Mouse (Mus musculus) monocyte, adult 5-6 weeks (primary cell): ENCODE results near the gene Bcl2. TPM values are rescaled to one million over a fixed set of nuclear protein-coding genes. Genes with fewer than 3 reads are reported as not detected.

Source experiments
- ATAC-seq: fragments of 153-309, 156-312 bp; replicated peaks from 2 replicates; pipeline ENCODE4 v1.8.0; 2017; ENCODE audit warnings: mild to moderate bottlenecking; ENCODE audit not compliant: low TSS enrichment, insufficient number of reproducible peaks, severe bottlenecking, poor library complexity, low FRiP score
- total RNA-seq: library from RNA; stranded (forward); fragments of 200-1000, 200-491, 200-594 nt; gene quantifications from 3 replicates; pipeline ENCODE4 v1.2.3, GENCODE M21; 2017

The Bcl2 gene
- total RNA-seq, 1 experiment from 2014 or later = 64.9 TPM

DNA sequence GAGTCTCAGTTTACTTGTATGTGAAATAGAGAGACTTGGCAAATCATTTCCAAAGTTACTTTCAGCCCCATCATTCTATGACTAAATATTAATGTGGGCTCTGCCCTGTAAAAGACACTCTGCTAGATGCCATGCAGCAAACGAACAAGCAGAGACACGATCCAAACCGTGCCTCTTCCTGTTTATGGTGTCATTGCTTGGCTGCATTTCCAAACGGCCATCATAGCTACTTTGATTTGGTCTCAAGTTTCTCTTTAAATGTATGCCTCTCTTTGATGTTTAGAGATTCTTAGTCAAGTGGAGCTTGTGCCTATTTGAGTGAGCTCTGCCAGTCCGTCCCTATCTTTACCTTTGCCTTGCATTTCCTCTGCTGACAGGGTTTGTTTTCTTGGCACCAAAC, 111.5 kb downstream of the Bcl2 start:
- no peak for ATAC-seq

GRCm38 (mm10) chr1:106601247-106601646, 112.8 kb downstream of the Bcl2 start:
- no peak for ATAC-seq

- 0 out of 2 replicates have a peak, but pooled peaks have one; percentile 33 for ATAC-seq
Observed at GRCm38 (mm10) chr1:106600841-106601240, 113.2 kb downstream of the Bcl2 start.

DNA sequence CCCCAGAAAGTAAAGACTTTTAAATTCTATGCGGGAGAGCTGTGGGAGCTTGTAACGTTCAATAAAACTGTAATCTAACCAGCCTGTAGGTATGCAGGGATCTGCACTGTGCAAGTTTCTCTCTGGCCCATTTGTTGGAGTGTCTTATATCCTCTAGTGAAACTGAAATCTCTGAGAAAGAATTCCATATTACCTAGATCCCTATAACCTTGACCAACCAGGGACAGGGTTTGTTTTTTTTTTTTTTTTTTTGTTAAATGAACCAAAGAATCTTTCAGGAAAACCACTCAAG, 115.8 kb downstream of the Bcl2 start:
- no peak for ATAC-seq

DNA sequence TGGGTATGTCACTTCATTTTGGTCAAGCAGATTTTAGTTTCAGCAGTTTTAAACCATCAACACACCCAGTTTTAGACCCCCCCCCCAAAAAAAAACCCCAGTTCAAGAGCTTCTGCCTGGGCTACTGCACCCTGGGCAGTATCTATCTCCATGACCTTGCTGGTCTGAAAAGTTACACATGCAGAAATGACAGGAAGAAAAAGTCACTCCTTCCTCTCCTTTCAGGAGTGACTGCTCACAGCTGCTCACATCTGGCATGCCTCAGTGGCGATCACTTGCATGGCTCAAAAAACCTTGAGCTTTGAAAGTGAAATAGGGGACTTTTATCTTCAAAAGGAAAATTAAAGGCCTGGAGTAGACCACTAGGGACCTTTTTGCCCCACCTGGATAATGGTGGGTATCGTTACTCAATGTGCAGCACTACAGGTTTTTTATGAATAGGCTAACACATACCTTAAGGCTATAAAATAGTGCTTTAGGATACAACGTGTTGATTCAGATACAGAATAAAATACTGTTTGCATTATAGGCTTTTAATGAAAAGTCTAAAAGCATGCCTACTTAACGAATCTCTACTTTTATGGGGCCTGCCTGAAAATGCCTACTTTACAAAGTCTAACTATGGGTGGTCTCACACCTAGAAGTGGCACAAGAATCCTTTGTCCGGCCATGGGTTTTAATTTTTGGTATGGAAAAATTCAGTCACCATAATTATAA, 116.3 kb downstream of the Bcl2 start:
- no peak for ATAC-seq

DNA sequence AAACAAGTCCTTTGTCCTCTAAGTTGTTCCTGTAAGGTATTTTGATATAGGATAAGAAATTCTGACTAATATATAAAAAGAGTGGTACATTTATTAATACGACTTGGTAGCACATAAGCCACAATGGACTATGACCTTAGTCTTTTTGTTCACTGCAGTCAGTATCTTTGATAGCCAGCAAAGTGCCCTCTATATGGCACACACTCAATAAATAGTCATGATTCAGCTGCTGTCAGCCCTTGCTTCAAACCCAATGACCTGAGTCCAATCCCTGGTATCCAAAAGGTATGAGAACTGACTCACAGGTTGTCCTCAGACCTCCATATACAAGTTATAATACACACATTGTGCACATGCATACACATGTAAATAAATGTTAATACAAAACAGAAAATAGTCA, 117.7 kb downstream of the Bcl2 start:
- no peak for ATAC-seq

GRCm38 (mm10) chr1:106595286-106595885, 118.7 kb downstream of the Bcl2 start:
- no peak for ATAC-seq

DNA sequence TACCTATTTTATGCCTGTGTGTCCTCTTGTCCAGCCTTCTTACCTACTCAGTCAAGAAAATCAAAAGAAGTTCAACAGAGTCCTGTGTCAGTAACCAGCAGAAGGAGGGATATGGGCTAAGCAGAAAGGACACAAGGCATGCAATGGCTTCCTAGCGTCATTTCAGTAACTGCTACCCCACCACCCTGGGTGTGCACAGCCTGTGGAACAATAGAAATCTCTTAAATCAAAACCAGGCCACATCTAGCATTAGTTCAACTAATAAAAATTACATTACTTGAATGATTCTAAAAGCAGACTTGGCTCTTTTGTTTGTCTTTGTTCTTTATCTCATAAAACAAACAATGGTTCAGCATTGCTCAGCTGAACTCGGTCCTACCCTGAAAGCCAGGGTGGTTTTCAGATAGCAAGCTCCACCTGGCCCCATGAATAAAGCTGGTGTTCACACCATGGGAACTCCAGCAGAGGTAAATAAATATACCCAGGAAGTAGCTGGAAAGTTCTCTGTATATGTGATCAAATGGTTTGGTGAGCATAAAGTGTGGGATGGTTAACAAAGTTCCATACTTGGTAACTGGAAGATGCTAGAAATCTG, 122.8 kb downstream of the Bcl2 start:
- ATAC-seq = no peak

- no peak for ATAC-seq
Observed at GRCm38 (mm10) chr1:106589141-106589540, 124.9 kb downstream of the Bcl2 start.

DNA sequence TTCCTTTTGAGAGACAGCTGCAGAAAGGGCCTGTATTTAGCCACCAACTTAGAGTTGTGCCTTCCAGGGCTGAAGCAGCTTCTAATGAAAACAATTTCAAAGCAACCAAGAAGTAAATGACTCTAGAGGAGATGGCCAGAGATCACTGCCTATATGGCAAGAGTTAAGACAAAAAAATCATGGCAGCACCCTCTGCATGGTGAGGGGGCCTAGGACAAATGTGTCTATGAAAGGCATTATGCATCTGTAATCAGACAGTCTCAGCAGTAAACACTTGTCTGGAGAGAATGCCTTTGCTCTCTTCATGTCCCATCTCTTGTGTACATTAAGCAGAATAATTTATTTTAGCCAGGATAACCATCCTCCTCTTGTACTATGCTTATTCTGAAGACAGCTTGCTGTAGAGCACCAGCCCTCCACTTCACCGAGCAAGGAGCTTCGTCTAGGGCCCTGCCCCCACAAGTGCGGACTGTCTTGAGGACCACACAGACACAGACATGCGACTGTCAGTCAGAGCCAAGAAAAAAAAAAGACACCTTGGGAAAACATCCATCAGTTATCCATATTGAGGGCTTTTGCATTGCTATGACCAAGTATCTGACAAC, 126.1 kb downstream of the Bcl2 start:
- ATAC-seq = no peak

- ATAC-seq = no peak
Observed at GRCm38 (mm10) chr1:106586761-106587160, 127.3 kb downstream of the Bcl2 start.

DNA sequence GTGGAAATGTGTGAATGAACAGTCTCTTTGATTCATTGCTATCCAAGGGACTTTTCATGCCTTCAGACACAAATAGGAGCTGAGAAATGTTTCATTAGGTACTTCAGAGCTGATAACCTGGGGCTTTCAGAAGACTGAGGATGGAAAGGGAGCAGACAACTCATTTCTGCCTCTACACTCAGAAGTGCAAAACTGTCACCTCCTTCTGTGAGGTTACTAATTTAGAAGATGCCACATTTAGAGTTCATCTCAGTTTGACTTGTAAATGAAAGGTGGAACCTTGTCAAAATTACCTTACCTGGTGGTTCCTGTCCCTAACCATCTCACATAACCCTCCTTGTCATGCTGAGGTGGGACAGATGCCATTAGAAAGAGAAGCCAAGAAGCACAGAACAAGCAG, 128.7 kb downstream of the Bcl2 start:
- ATAC-seq = no peak

- ATAC-seq = no peak
Observed at GRCm38 (mm10) chr1:106584824-106585223, 129.2 kb downstream of the Bcl2 start.

DNA sequence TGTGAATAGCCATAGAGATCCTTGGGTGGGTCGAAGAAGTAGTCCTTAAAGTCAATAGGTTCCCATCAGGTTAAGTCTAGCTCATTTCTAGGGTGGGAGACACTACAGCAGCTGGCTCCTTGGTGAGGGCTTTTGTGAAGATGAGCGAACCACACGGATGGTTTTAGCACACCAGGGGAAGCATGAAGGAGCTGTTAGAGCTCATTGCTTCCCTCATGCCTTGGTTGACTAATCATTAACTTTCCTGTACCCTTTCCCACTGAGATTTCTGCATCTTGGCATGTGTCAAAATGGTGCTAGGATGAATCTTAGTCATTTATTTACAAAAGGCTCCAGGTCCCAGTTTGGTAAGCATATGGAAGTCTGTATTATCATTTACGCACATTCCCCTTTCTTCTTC, 129.8 kb downstream of the Bcl2 start:
- no peak for ATAC-seq

DNA sequence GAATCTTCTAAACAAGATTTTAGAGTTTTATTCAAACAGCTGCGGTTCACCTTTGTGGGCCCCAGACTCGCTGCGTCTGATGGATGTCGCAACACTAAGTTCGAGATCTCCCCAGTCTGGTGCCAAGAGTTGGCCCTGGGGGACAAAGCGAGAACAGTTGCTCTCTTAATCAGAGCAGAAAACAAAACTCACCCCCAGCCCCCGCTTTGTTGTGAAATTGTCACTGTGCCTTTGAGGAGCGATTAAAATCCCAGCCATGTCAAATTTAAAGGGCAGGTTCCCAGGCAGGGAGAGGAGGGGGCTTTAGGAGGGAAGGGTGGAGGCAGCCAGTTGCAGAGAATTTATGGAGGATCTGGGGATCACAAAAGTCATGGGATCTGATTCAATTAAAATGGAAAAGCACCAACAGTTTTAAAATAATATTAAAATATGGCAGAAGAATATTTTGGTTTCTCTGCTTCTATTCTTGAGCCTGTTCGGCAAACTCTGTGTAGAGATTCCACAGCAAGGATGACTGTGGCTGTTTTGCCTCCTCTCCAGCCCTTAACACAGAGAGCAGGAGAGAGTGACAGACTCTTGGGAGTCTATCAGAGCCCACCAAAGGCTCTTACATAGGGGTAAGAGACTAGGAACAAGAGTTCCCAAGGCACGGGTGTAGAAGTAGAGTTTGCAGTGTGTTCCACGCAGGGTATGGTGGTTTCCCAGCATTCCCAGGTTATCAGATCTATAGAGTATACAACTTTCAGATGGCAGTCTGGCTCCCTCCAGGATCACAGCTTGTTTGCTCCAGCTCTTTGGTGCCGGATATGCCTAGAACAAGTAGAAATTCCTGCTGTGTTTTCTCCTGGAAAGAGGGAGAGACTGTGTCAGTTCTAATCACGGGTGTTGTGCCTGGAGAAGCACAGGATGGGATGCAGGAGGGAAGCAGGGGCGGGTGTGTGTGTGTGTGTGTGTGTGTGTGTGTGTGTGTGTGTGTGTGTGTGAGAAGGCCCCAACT, 130.5 kb downstream of the Bcl2 start:
- no peak for ATAC-seq

DNA sequence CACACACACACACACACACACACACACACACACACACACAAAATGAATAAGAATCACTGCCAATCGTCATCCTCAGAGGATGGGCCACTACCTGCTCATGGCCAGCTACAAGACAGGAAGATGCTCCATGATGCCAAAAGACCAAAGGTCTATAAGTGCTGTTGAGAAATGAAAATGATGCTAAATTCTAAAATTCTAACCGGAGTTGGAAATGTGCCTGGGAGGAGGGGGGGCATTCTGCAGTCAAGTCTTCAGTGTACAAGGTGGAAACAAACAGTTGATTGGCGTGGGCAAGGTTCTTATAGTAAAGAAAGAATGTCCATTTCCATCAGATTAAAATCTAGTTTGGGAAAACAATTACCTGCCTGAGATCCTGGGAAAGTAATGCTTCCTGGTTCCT, 131.3 kb downstream of the Bcl2 start:
- ATAC-seq = no peak

- ATAC-seq = peak; percentile 93
Observed at GRCm38 (mm10) chr1:106581812-106582211, 132.3 kb downstream of the Bcl2 start.

DNA sequence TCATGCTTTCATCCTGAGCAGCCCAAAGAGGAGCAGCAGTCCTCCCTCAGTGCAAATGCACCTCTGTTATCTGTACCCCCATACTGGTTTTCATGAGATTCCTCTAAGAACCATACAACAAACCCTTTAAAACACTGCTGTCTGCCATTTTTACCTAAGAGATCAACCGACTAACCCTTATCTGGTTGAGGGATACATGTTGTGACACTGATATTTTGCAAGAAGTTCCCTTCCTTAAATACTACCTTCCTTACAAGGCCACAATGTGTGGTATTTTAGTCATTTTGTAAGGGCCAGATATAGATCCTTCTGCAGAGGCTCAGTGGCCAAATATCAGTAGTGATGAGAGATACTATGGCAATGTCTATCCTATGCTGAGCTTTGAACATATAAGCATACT, 134.3 kb downstream of the Bcl2 start:
- ATAC-seq = no peak

DNA sequence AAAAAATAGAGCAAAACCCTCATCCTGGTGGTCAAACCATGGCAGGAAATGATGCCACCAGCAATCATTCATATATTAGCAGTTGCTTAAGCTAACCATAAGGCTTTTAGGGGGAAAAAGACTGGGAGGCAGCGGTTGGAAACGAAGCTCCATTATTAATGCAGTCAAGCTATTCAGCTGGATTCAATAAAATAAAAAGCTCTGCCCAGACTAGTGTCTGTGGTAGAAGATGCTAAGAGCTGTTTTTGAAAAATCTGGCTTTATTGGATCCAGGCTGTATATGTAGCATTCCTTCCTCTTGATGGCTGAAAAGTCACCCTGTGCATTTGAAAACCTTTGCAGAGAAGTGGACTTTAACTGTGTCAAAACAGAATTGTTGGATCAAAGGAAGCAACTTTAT, 141.6 kb downstream of the Bcl2 start:
- ATAC-seq = no peak
